8 mouse cellular contexts compared by ENCODE assay signal in genomic region chr13:83718431-83719410, GRCm38 (mm10).
DNase-seq lines count a peak whose midpoint lies in the region; ATAC-seq and TF ChIP-seq lines count a peak whose summit lies in the region.
"Had no signal": no experiment of that assay in that cellular context is flagged by ENCODE, and none has a peak within 500 bp of the region (broad histone marks: within the 10 kb centered on the region; RNA-seq: fewer than 3 reads in every experiment).

No protein-coding gene starts in this region.

- no peak for TF ChIP-seq CTCF in midbrain, postnatal 0 days (IDR thresholded peaks at IDR 0.05)

- H3K27me3 ChIP-seq in hindbrain, embryonic 13.5 days = peaks cover 28% of the 10 kb centered on the region
- 0 out of 2 replicates have a peak, but pooled peaks cover 6% of the 10 kb centered on the region for H3K27me3 ChIP-seq in midbrain, postnatal 0 days (ENCODE audit: insufficient read depth, low read length)

- peak overlapping the region; percentile 79 for H3K4me3 ChIP-seq in hindbrain, embryonic 13.5 days
- peak overlapping the region; percentile 78 for H3K4me3 ChIP-seq in midbrain, postnatal 0 days (ENCODE audit: low read depth, low read length)

- peak overlapping the region; percentile 72 for H3K4me2 ChIP-seq in hindbrain, embryonic 13.5 days
- H3K4me2 ChIP-seq in midbrain, postnatal 0 days (ENCODE audit: low read depth, low read length, poor library complexity, severe bottlenecking) = peak overlapping the region; percentile 79

- peak; percentile 72 for DNase-seq in cerebellum, adult 11-12 months
- peak; percentile 67 to 70 for DNase-seq in cerebellum, postnatal 25 days
- DNase-seq in midbrain, postnatal 0 days (ENCODE audit: low spot score) = peak; percentile 54
- no peak for DNase-seq in urinary bladder, postnatal 14 days (ENCODE audit: low spot score)
- no peak for DNase-seq in heart, adult 9 months (ENCODE audit: low spot score in 2 of 2)
- DNase-seq: adrenal gland, postnatal 25 days had no signal

- WGBS in hindbrain, embryonic 13.5 days = 5% methylated on average over 10 of the region's 10 CpGs
- WGBS in midbrain, postnatal 0 days = 19% methylated on average over 10 of the region's 10 CpGs

- peaks cover 34% of the 10 kb centered on the region for H3K4me1 ChIP-seq in hindbrain, embryonic 13.5 days (replicated peaks)
- no peaks in the 10 kb centered on the region for H3K4me1 ChIP-seq in midbrain, postnatal 0 days (ENCODE audit: insufficient read depth, low read length)

- no peaks in the 10 kb centered on the region for H3K9me3 ChIP-seq in hindbrain, embryonic 13.5 days
- no peaks in the 10 kb centered on the region for H3K9me3 ChIP-seq in midbrain, postnatal 0 days (ENCODE audit: low read length)

- peak overlapping the region; percentile 99 for H3K27ac ChIP-seq in hindbrain, embryonic 13.5 days
- peak overlapping the region; percentile 95 for H3K27ac ChIP-seq in midbrain, postnatal 0 days (ENCODE audit: low read depth, low read length)

- no peak for ATAC-seq in hindbrain, embryonic 13.5 days (ENCODE audit: low FRiP score)
- ATAC-seq in midbrain, postnatal 0 days (ENCODE audit: low FRiP score) = no peak
- no peak for ATAC-seq in inflammation-experienced regulatory T-cells, adult 6 months

- no peaks in the 10 kb centered on the region for H3K36me3 ChIP-seq in hindbrain, embryonic 13.5 days
- H3K36me3 ChIP-seq in midbrain, postnatal 0 days (ENCODE audit: insufficient read depth, low read length) = no peaks in the 10 kb centered on the region

- H3K9ac ChIP-seq in hindbrain, embryonic 13.5 days = peak overlapping the region; percentile 94
- H3K9ac ChIP-seq in midbrain, postnatal 0 days (replicated peaks; ENCODE audit: low read length, poor library complexity, severe bottlenecking) = peak overlapping the region; percentile 86

Comparison
In these comparisons a context has a peak if more than half of its experiments do, and no peak if none do; other contexts are left out.
1. DNase-seq: peak in cerebellum, adult 11-12 months (single experiment), cerebellum, postnatal 25 days (2 of 2) and midbrain, postnatal 0 days (single experiment); none in urinary bladder, postnatal 14 days (single experiment) and heart, adult 9 months (0 of 2).